Comparison of ENCODE assay signal across 9 mouse cellular contexts in the genomic region with DNA sequence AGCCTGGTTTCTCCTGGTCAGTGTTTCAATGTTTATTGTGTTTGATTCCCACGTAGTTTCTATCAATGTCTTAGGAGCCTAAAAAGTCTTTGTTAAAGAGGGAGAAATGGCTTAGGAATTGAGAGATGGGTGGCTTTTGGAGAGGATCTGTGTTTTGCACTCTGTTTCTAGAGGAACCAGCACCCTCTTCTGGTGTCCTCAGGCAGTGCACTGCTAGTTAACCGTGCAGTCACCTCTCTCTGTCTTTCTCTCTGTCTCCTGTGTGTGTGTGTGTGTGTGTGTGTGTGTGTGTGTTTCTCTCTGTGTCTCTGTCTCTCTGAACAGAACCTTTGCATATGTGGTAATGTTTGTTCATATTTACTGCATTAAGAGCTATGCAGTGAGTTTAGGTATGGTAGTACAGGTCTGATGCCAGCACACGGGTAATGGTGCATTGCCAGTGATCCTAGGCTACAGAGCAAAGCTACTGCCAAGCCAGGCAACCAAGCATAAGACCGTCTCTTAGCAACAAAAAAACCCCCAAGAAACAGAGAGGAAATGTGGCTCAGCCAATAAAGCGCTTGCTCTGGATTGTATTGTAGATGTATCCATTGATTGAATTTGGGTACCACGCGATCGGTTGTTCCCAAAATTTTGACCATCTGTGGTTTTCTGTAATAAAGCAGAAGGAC.
A peak's percentile ranks its signal among the peaks of the same experiment; 100 is the strongest.
DNase-seq lines count a peak whose midpoint lies in the region; ATAC-seq and TF ChIP-seq lines count a peak whose summit lies in the region.
"Had no signal": no experiment of that assay in that cellular context is flagged by ENCODE, and none has a peak within 500 bp of the region (broad histone marks: within the 10 kb centered on the region; RNA-seq: fewer than 3 reads in every experiment).

No protein-coding gene starts in this region.

- 83% methylated on average over 8 of the region's 8 CpGs for WGBS in kidney, embryonic 14.5 days
- WGBS in kidney, postnatal 0 days = 83% methylated on average over 8 of the region's 8 CpGs
- 61% methylated on average over 8 of the region's 8 CpGs for WGBS in midbrain, postnatal 0 days

- H3K4me1 ChIP-seq in kidney, embryonic 14.5 days (ENCODE audit: control insufficient read depth, insufficient read depth, low read length) = no peaks in the 10 kb centered on the region
- no peaks in the 10 kb centered on the region for H3K4me1 ChIP-seq in MEL (ENCODE audit: control insufficient read depth in 1 of 2, insufficient read depth in 2 of 2, low read length in 2 of 2)
- H3K4me1 ChIP-seq in kidney, postnatal 0 days (replicated peaks; ENCODE audit: insufficient read depth, low read length) = no peaks in the 10 kb centered on the region
- H3K4me1 ChIP-seq in midbrain, postnatal 0 days (ENCODE audit: insufficient read depth, low read length) = no peaks in the 10 kb centered on the region

- H3K4me3 ChIP-seq in kidney, embryonic 14.5 days (ENCODE audit: low read length) = no peak overlapping the region
- H3K4me3 ChIP-seq in MEL (ENCODE audit: control insufficient read depth in 1 of 2, insufficient read depth in 1 of 2, low read depth in 2 of 2, low read length in 2 of 2) = no peak overlapping the region
- no peak overlapping the region for H3K4me3 ChIP-seq in kidney, postnatal 0 days (replicated peaks; ENCODE audit: low read depth, low read length)
- H3K4me3 ChIP-seq in midbrain, postnatal 0 days (ENCODE audit: low read depth, low read length) = no peak overlapping the region
- H3K4me3 ChIP-seq: neural tube, embryonic 13.5 days had no signal

- ATAC-seq in kidney, embryonic 14.5 days (ENCODE audit: low FRiP score, low TSS enrichment) = no peak
- ATAC-seq in kidney, postnatal 0 days (replicated peaks; ENCODE audit: low FRiP score, low read depth) = no peak
- no peak; the same call in 1 of the 2 replicates for ATAC-seq in midbrain, postnatal 0 days (ENCODE audit: low FRiP score)

- no peak for TF ChIP-seq EP300 in MEL (IDR thresholded peaks at IDR 0.05; ENCODE audit: low read depth in 1 of 2, low read length in 2 of 2)

- no peak overlapping the region for H3K4me2 ChIP-seq in kidney, embryonic 14.5 days (replicated peaks; ENCODE audit: low read depth, low read length)
- no peak overlapping the region for H3K4me2 ChIP-seq in kidney, postnatal 0 days (ENCODE audit: low read length)
- no peak overlapping the region for H3K4me2 ChIP-seq in midbrain, postnatal 0 days (ENCODE audit: low read depth, low read length, poor library complexity, severe bottlenecking)
- H3K4me2 ChIP-seq: neural tube, embryonic 13.5 days had no signal

- no peak for TF ChIP-seq POLR2A in MEL (IDR thresholded peaks at IDR 0.05; ENCODE audit: control insufficient read depth in 1 of 2, insufficient read depth in 1 of 2, low read depth in 1 of 2, low read length in 2 of 2, poor library complexity in 1 of 2)

- peak in 1 of 3 experiments; percentile 19; a peak in 1 of 6 replicates for TF ChIP-seq CTCF in MEL (IDR thresholded peaks at IDR 0.05 in 2 of 3, conservative IDR thresholded peaks at IDR 0.05 in 1 of 3; ENCODE audit: control insufficient read depth in 1 of 3, insufficient read depth in 1 of 3, low read depth in 2 of 3, low read length in 3 of 3, poor library complexity in 1 of 3, severe bottlenecking in 1 of 3)
- peak; percentile 74 for TF ChIP-seq CTCF in kidney, postnatal 0 days (IDR thresholded peaks at IDR 0.05; ENCODE audit: low read depth)
- peak; percentile 81 for TF ChIP-seq CTCF in midbrain, postnatal 0 days (IDR thresholded peaks at IDR 0.05)

- no peak overlapping the region for H3K9ac ChIP-seq in kidney, embryonic 14.5 days (ENCODE audit: low read depth, low read length)
- H3K9ac ChIP-seq in MEL (ENCODE audit: control insufficient read depth, low read depth, low read length, poor library complexity, severe bottlenecking) = no peak overlapping the region
- H3K9ac ChIP-seq in kidney, postnatal 0 days (ENCODE audit: low read depth, low read length) = no peak overlapping the region
- 0 out of 2 replicates have a peak overlapping the region, but pooled peaks have one; percentile 20 for H3K9ac ChIP-seq in midbrain, postnatal 0 days (replicated peaks; ENCODE audit: low read length, poor library complexity, severe bottlenecking)
- H3K9ac ChIP-seq: neural tube, embryonic 13.5 days had no signal

- peak; percentile 4 for TF ChIP-seq RAD21 in MEL (IDR thresholded peaks at IDR 0.05; ENCODE audit: low read depth, low read length)

- H3K9me3 ChIP-seq in kidney, embryonic 14.5 days (ENCODE audit: control insufficient read depth, low read length) = no peaks in the 10 kb centered on the region
- H3K9me3 ChIP-seq in MEL (replicated peaks; ENCODE audit: insufficient read depth, low read length) = no peaks in the 10 kb centered on the region
- H3K9me3 ChIP-seq in kidney, postnatal 0 days (replicated peaks; ENCODE audit: low read length) = no peaks in the 10 kb centered on the region
- no peaks in the 10 kb centered on the region for H3K9me3 ChIP-seq in midbrain, postnatal 0 days (ENCODE audit: low read length)
- H3K9me3 ChIP-seq: neural tube, embryonic 13.5 days had no signal

- DNase-seq in kidney, adult 9 months = peak; percentile 41
- DNase-seq in MEL (ENCODE audit: low read depth, low spot score) (no peak), MN1 (ENCODE audit: low spot score) (no peak)
- DNase-seq in cerebellum, postnatal 4 days (ENCODE audit: low spot score in 2 of 2) = peak; percentile 60 to 72
- DNase-seq in kidney, postnatal 0 days (ENCODE audit: low spot score) = peak; percentile 62
- DNase-seq in midbrain, postnatal 0 days (ENCODE audit: low spot score) = peak; percentile 78
- DNase-seq in urinary bladder, adult 18-20 months (ENCODE audit: low spot score in 2 of 2) = no peak

- no peak overlapping the region for H3K27ac ChIP-seq in kidney, embryonic 14.5 days (ENCODE audit: low read depth, low read length)
- no peak overlapping the region for H3K27ac ChIP-seq in MEL (ENCODE audit: control insufficient read depth, low read depth, low read length)
- H3K27ac ChIP-seq in kidney, postnatal 0 days = no peak overlapping the region
- no peak overlapping the region for H3K27ac ChIP-seq in midbrain, postnatal 0 days (ENCODE audit: low read depth, low read length)
- H3K27ac ChIP-seq: neural tube, embryonic 13.5 days had no signal

- no peaks in the 10 kb centered on the region for H3K27me3 ChIP-seq in kidney, embryonic 14.5 days (ENCODE audit: control insufficient read depth, insufficient read depth, low read length)
- H3K27me3 ChIP-seq in MEL (ENCODE audit: control insufficient read depth in 1 of 2, insufficient read depth in 2 of 2, low read length in 2 of 2) = no peaks in the 10 kb centered on the region
- H3K27me3 ChIP-seq in kidney, postnatal 0 days (ENCODE audit: insufficient read depth, low read length) = no peaks in the 10 kb centered on the region
- no peaks in the 10 kb centered on the region for H3K27me3 ChIP-seq in midbrain, postnatal 0 days (ENCODE audit: insufficient read depth, low read length)
- H3K27me3 ChIP-seq: neural tube, embryonic 13.5 days had no signal

- peaks cover 54% of the 10 kb centered on the region for H3K36me3 ChIP-seq in kidney, embryonic 14.5 days (ENCODE audit: control insufficient read depth, insufficient read depth, low read length)
- no peaks in the 10 kb centered on the region for H3K36me3 ChIP-seq in MEL (ENCODE audit: control insufficient read depth in 1 of 2, insufficient read depth in 2 of 2, low read length in 2 of 2)
- H3K36me3 ChIP-seq in kidney, postnatal 0 days (ENCODE audit: insufficient read depth, low read length) = peaks cover 34% of the 10 kb centered on the region
- H3K36me3 ChIP-seq in midbrain, postnatal 0 days (ENCODE audit: insufficient read depth, low read length) = no peaks in the 10 kb centered on the region

- no peaks in the 10 kb centered on the region for H3K79me2 ChIP-seq in MEL (ENCODE audit: control insufficient read depth, insufficient read depth, low read length, poor library complexity)

TF ChIP-seq in MEL, 35 proteins besides CTCF, POLR2A, EP300 and RAD21:
- no peak for TF ChIP-seq ZKSCAN1 (IDR thresholded peaks at IDR 0.05; ENCODE audit: low read depth, low read length)
- TF ChIP-seq CHD2 (IDR thresholded peaks at IDR 0.05; ENCODE audit: low read length) = no peak
- no peak for TF ChIP-seq USF1 (IDR thresholded peaks at IDR 0.05; ENCODE audit: low read depth, low read length)
- no peak for TF ChIP-seq NELFE (IDR thresholded peaks at IDR 0.05; ENCODE audit: low read depth, low read length)
- no peak for TF ChIP-seq ZNF384 (IDR thresholded peaks at IDR 0.05; ENCODE audit: low read depth, low read length)
- TF ChIP-seq GABPA (IDR thresholded peaks at IDR 0.05; ENCODE audit: low read depth, low read length) = no peak
- TF ChIP-seq MAZ (IDR thresholded peaks at IDR 0.05; ENCODE audit: low read depth, low read length) = no peak
- no peak for TF ChIP-seq HCFC1 (IDR thresholded peaks at IDR 0.05; ENCODE audit: low read depth, low read length)
- no peak for TF ChIP-seq MEF2A (IDR thresholded peaks at IDR 0.05; ENCODE audit: extremely low read depth, insufficient replicate concordance, low read depth, low read length, poor library complexity, severe bottlenecking)
- no peak for TF ChIP-seq USF2 (IDR thresholded peaks at IDR 0.05; ENCODE audit: borderline replicate concordance in 1 of 2, insufficient read depth in 1 of 2, low read depth in 1 of 2, low read length in 2 of 2)
- no peak for TF ChIP-seq BHLHE40 (IDR thresholded peaks at IDR 0.05; ENCODE audit: borderline replicate concordance, low read depth, low read length)
- no peak for TF ChIP-seq MYB (IDR thresholded peaks at IDR 0.05; ENCODE audit: low read depth, low read length)
- TF ChIP-seq MYC (IDR thresholded peaks at IDR 0.05; ENCODE audit: low read depth, low read length) = no peak

Comparison
In these comparisons a context has a peak if more than half of its experiments do, and no peak if none do; other contexts are left out.
1. DNase-seq: peak in kidney, adult 9 months (single experiment), cerebellum, postnatal 4 days (2 of 2), kidney, postnatal 0 days (single experiment) and midbrain, postnatal 0 days (single experiment); none in MEL (single experiment), urinary bladder, adult 18-20 months (0 of 2) and MN1 (single experiment).